Mouse (Mus musculus): ENCODE results near the gene Gatad2b.

GRCm38 (mm10) chr3:90388192-90388591 lies 95.2 kb downstream of the Gatad2b start:
- no peak for TF ChIP-seq GATA1 (IDR thresholded peaks at IDR 0.05; ENCODE audit: borderline replicate concordance, low read length)
- no peak for TF ChIP-seq FLI1 (IDR thresholded peaks at IDR 0.05; ENCODE audit: low read length)
